Mouse (Mus musculus): ENCODE results near the gene Ndufb6. TPM values are rescaled to one million over a fixed set of nuclear protein-coding genes. Genes with fewer than 3 reads are reported as not detected.

Gene Ndufb6
- polyA plus RNA-seq, 1 experiment from 2014 or later: 437 TPM

- H3K27me3 ChIP-seq (replicated peaks): no peaks in the 10 kb centered on the region
- ATAC-seq (ENCODE audit: low FRiP score): no peak
- no peak overlapping the region for H3K4me3 ChIP-seq (replicated peaks)
- H3K9ac ChIP-seq (replicated peaks): no peak overlapping the region
- H3K4me1 ChIP-seq: no peaks in the 10 kb centered on the region
- 93% methylated on average over 6 of the region's 6 CpGs for WGBS
- no peak overlapping the region for H3K27ac ChIP-seq (replicated peaks)
- no peak overlapping the region for H3K4me2 ChIP-seq
- no peaks in the 10 kb centered on the region for H3K36me3 ChIP-seq
- H3K9me3 ChIP-seq (replicated peaks): no peaks in the 10 kb centered on the region
Observed at GRCm38 (mm10) chr4:40229723-40230122, 49.5 kb downstream of the Ndufb6 start.

DNA sequence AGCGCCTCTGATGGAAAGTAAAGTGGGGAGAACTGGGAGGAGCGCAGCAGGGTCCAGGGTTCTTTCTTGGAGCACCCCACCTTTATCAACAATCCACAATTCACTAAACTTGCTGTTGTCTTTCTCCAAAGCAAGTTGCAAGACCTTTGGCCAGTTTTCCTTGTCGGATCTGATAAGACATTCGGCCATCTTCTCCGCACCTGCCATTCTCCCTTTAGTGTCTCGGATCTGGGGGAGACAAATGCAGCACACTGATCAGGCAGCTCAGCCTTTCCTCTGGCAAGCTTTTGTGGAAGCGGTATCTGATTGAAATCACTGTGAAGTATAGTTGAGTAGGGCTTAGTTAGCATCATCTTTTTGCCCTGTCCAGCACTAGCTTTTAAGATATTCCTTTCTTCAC is 51.3 kb downstream of the Ndufb6 start:
- Histone ChIP-seq H3K9ac (replicated peaks) (no peak overlapping the region), H3K4me2 (no peak overlapping the region), H3K27me3 (replicated peaks) (no peaks in the 10 kb centered on the region), H3K36me3 (no peaks in the 10 kb centered on the region), H3K27ac (replicated peaks) (no peak overlapping the region), H3K4me1 (no peaks in the 10 kb centered on the region), H3K9me3 (replicated peaks) (no peaks in the 10 kb centered on the region), H3K4me3 (replicated peaks) (no peak overlapping the region)
- ATAC-seq (ENCODE audit: low FRiP score): no peak
- 93% methylated on average over 7 of the region's 7 CpGs for WGBS

- Histone ChIP-seq H3K27ac (replicated peaks) (no peak overlapping the region), H3K4me3 (replicated peaks) (no peak overlapping the region), H3K9ac (replicated peaks) (no peak overlapping the region), H3K4me2 (no peak overlapping the region), H3K4me1 (peaks cover under 1% of the 10 kb centered on the region), H3K9me3 (replicated peaks) (no peaks in the 10 kb centered on the region), H3K27me3 (replicated peaks) (no peaks in the 10 kb centered on the region), H3K36me3 (no peaks in the 10 kb centered on the region)
- WGBS: 90% methylated on average over 11 of the region's 11 CpGs
- no peak for ATAC-seq (ENCODE audit: low FRiP score)
Observed at GRCm38 (mm10) chr4:40227131-40227530, 52.1 kb downstream of the Ndufb6 start.

- 69% methylated on average over 5 of the region's 5 CpGs for WGBS
- Histone ChIP-seq H3K36me3 (no peaks in the 10 kb centered on the region), H3K4me2 (no peak overlapping the region), H3K9ac (replicated peaks) (no peak overlapping the region), H3K9me3 (replicated peaks) (no peaks in the 10 kb centered on the region), H3K4me3 (replicated peaks) (no peak overlapping the region), H3K27me3 (replicated peaks) (no peaks in the 10 kb centered on the region), H3K4me1 (peaks cover 4% of the 10 kb centered on the region), H3K27ac (replicated peaks) (no peak overlapping the region)
- no peak for ATAC-seq (ENCODE audit: low FRiP score)
Observed at GRCm38 (mm10) chr4:40226095-40226494, 53.1 kb downstream of the Ndufb6 start.

DNA sequence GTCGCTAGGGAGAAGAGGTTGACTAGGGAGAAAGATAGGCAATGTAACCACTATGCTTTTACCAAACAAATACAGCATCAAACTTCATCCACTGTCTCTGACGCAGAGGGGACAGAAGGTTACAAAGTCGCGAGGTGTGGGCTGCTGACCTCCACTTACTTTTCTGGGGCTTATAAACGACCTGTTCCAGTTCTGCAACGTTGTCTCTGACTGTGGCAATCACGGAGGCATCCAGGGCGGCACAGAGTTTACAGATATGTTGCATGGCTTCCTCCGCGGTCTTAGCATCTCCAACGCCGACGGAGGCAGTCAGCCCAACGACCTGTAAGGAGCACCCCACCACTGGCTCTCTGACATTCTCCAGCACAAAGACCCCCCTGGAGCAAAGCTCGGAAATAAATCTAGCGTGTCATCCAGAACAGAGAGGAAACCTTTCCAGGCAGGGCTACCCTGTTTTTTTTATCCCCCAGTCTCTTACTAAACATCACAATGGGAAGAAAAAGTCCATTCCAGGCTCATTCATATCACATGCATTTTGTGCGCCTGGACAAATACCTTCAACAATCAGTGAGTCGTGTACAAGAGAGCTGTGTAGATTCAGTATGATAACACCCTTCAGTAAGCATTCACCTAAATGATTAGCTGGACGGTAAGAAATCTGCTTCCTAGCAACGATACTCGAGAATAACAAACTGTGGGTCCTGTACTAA is 57.2 kb downstream of the Ndufb6 start:
- no peaks in the 10 kb centered on the region for H3K36me3 ChIP-seq
- H3K4me2 ChIP-seq: peak overlapping the region; percentile 22; the same call in 1 of the 2 replicates
- H3K27me3 ChIP-seq (replicated peaks): no peaks in the 10 kb centered on the region
- H3K9me3 ChIP-seq (replicated peaks): no peaks in the 10 kb centered on the region
- H3K9ac ChIP-seq (replicated peaks): no peak overlapping the region
- no peak overlapping the region for H3K27ac ChIP-seq (replicated peaks)
- H3K4me3 ChIP-seq (replicated peaks): no peak overlapping the region
- 39% methylated on average over 21 of the region's 21 CpGs for WGBS
- ATAC-seq (ENCODE audit: low FRiP score): no peak
- peaks cover 4% of the 10 kb centered on the region for H3K4me1 ChIP-seq

DNA sequence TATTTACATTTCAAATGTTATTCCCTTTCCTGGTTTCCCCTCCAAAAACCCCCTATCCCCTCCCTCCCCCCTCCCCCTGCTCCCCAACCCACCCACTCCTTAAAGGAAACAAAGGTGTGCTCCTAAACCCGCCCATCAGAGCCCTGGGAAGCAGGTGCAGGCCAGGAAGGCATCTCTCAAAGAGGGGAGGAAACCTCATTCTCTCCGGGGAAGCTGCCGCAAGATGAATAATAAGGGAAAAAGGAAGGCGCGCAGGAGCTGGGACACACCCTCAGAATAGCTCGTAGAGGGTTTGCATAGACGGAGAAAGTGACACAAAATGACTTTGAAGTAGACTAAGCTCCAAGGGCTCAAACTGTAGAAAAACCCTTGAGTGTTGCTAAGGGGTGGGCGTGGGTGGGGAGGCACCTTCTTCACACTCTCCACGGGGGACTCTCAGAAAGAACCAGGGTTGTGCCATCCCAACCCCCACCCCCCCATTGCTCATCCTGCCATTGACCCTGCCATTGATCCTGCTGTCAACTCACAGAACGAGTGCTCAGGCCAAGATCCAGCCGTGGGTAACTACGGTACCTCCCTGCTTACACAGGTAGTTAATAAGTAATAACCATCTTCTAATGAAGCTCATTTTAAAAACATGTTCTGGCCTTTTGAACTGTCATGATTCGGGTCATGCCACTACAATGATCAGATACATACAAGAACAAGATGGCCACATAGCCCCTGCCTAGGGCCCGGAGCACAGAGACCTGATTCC is 58.0 kb downstream of the Ndufb6 start:
- no peaks in the 10 kb centered on the region for H3K9me3 ChIP-seq (replicated peaks)
- ATAC-seq (ENCODE audit: low FRiP score): no peak
- peak overlapping the region; percentile 32 for H3K4me2 ChIP-seq
- H3K27ac ChIP-seq (replicated peaks): no peak overlapping the region
- peaks cover 4% of the 10 kb centered on the region for H3K4me1 ChIP-seq
- H3K4me3 ChIP-seq (replicated peaks): no peak overlapping the region
- WGBS: 34% methylated on average over 14 of the region's 14 CpGs
- no peak overlapping the region for H3K9ac ChIP-seq (replicated peaks)
- H3K27me3 ChIP-seq (replicated peaks): no peaks in the 10 kb centered on the region
- H3K36me3 ChIP-seq: no peaks in the 10 kb centered on the region

Other genes starting within 250 kb of the Ndufb6 start
- 40.8 and 42.2 TPM in 2 replicates for gene Aco1, start 136.3 kb downstream of the Ndufb6 start, polyA plus RNA-seq (2015; fragmentation: Nextera tagmentation; extraction: Ambion mirVana)
- gene Ddx58, start 39.6 kb downstream of the Ndufb6 start, polyA plus RNA-seq (2015; fragmentation: Nextera tagmentation; extraction: Ambion mirVana): 4.5 and 8.9 TPM in 2 replicates
- 18.6 and 18.9 TPM in 2 replicates for gene Smim27, start 9.8 kb downstream of the Ndufb6 start, polyA plus RNA-seq (2015; fragmentation: Nextera tagmentation; extraction: Ambion mirVana)
- gene Topors, start 9.6 kb downstream of the Ndufb6 start, polyA plus RNA-seq (2015; fragmentation: Nextera tagmentation; extraction: Ambion mirVana): 30.0 and 32.4 TPM in 2 replicates
- gene Tmem215, start 192.8 kb upstream of the Ndufb6 start, polyA plus RNA-seq (2015; fragmentation: Nextera tagmentation; extraction: Ambion mirVana): 2.0 and 2.6 TPM in 2 replicates